Comparison of ENCODE assay signal across 19 mouse cellular contexts in the genomic region with DNA sequence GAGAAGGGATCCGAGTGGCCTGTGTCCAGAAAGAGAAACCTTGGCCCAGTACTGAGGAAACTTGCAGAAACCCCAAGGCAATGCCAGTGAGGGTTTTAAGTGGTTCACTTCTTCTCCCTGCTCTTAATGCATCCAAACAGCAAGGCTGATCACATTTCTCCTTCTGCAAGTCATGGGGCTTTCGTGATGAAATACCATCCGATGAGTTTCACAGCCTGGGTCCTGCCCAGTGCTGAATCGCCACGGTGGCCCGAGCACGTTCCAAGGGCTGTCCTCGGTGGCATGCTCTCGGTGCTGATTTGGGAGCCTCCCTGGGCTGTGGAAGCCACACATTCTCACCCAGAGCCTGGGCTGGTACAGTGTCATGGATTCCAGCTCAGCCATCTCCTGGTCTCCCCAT. TPM values are rescaled to one million over a fixed set of nuclear protein-coding genes. Genes with fewer than 3 reads are reported as not detected.
DNase-seq lines count a peak whose midpoint lies in the region.
"Had no signal": no experiment of that assay in that cellular context is flagged by ENCODE, and none has a peak within 500 bp of the region (broad histone marks: within the 10 kb centered on the region; RNA-seq: fewer than 3 reads in every experiment).

No protein-coding gene starts in this region.

- intact Hi-C loops in gastrocnemius, postnatal 14 days (cut with DNase I; ENCODE audit: low total_unique reads): no loop called here

- peak; percentile 68 for DNase-seq in gastrocnemius, adult 18-20 months (ENCODE audit: low spot score)
- no peak for DNase-seq in gastrocnemius, postnatal 4 days (ENCODE audit: low spot score in 2 of 2)
- peak; percentile 33 for DNase-seq in gastrocnemius, postnatal 14 days
- peak; percentile 72 for DNase-seq in skeletal muscle tissue, adult 2 months (ENCODE audit: low read depth, low spot score)
- no peak for DNase-seq in natural killer cell, adult 2 months (ENCODE audit: low spot score in 2 of 2)
- DNase-seq: adrenal gland, adult 2 months; adrenal gland, postnatal 10 days; adrenal gland, postnatal 25 days; B cell, adult 2 months; cerebellum, adult 11 months; cerebellum, adult 18-20 months; cerebellum, adult 8-10 months; cerebellum, adult 9-11 months; cerebellum, postnatal 14 days; cerebellum, postnatal 36 days; embryo, embryonic 11 days had no signal

RNA-seq across cellular contexts. Expression of a gene that starts 12.9 kb away (rescaled TPM):
- 1 to 10 TPM; 1.1 to 3.7 TPM for total RNA-seq in gastrocnemius, adult 18-20 months (2021)
- total RNA-seq in gastrocnemius, postnatal 4 days (2021): 10 to 100 TPM; 14.8 to 16.2 TPM
- total RNA-seq in gastrocnemius, postnatal 14 days (2021): 1 to 10 TPM; 3.8 to 4.2 TPM
- total RNA-seq: CH12.LX; common myeloid progenitor, adult 5-6 weeks; G1E had no signal

RNA-seq across cellular contexts. Expression of a gene that starts 33.0 kb away (rescaled TPM):
- total RNA-seq in gastrocnemius, adult 18-20 months (2021): 1 to 10 TPM; 1.3 to 3.4 TPM
- total RNA-seq in gastrocnemius, postnatal 4 days (2021): 10 to 100 TPM; 12.6 to 15.4 TPM
- total RNA-seq in gastrocnemius, postnatal 14 days (2021): 1 to 10 TPM; 3.9 to 5.8 TPM
- total RNA-seq: CH12.LX; common myeloid progenitor, adult 5-6 weeks had no signal

Comparison
In these comparisons a context has a peak if more than half of its experiments do, and no peak if none do; other contexts are left out.
1. DNase-seq: peak in gastrocnemius, adult 18-20 months (single experiment), gastrocnemius, postnatal 14 days (single experiment) and skeletal muscle tissue, adult 2 months (single experiment); none in gastrocnemius, postnatal 4 days (0 of 2) and natural killer cell, adult 2 months (0 of 2).